Mouse (Mus musculus): Measurements from ENCODE around the gene Lrrc66. TPM values are rescaled to one million over a fixed set of nuclear protein-coding genes. Genes with fewer than 3 reads are reported as not detected.

Gene Lrrc66
- 0.10 and 0.15 TPM in 2 replicates for polyA plus RNA-seq (2012; rRNA removed)

GRCm38 (mm10) chr5:73632291-73632690 lies at the start of gene Lrrc66:
Lrrc66 (minus strand) TSS chr5:73632526.

DNA sequence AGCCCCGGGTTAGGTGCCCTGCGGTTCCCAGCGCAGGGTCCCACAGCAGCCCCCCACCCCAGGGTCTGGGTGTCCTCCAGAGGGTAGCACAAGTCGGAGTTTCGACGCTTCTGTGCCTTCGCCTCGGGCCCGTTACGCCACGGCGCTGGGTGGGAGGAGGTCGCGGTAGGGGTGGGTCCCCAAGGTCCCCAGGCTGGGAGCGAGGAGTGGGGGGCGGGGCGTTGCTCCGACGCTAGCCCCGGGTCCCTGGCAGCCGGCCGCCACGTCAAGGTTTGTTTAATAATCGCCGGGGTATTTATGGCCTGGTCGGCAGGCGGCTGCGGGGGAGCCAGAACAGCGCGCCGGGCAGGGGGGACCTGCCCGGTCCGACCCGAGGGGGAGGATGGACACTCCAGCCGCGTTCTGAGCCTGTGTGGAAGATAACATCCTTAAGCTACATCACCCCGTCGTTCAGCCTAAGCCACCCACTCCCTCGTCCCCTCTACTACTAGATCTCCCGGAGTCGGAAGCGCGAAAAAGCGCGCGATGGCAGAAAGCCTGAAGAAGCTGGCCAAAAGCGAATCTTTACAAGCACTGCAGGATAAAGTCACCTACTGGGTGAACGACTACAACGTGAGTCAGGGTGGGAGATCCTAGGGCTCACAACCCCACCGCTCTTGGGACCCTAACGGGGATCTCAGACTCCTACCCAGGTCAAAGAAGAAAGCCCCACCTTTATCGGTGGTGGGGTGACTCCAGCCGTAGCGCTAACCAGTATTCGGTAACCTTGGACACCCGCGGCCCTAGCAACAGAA lies 18.9 kb upstream of the Lrrc66 start, which contains the start of gene Spata18:
TSS of gene Spata18 (plus strand) at position 319 of the 794 bp plus-strand sequence.

DNA sequence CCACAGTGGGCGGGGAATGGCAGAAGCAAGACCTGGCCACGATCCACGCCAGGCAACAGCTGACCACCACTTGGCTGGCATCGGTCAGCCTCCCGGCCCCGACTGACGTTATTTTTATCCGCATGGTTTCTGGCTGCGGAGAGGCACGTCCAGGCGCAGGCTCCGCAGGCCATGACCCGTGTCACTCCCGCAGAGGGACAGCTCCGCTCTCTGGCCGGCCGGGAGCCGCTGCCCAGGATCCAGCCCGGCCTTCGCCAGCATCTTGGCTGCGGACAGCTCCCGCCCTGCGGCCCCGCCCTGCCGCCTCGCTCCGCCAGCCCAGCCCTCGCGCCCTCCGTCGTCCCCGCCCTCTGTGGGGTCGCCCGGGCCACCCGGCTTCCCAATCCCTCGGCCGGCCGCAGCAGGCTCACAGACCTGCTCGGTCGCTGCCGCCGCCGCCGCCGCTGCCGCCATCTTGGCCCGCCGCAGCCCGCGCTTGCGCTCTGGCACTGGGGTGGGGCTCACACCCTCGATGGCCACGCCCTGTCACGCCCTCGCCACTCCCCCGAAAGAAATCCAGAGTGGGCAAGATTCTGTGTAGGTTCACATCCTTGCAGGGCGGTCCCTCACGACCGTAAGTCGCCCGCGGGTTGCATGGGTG lies 15.1 kb upstream of the Lrrc66 start, which contains the start of gene Sgcb:
TSS of gene Sgcb (minus strand) at position 530 of the 640 bp plus-strand sequence.

Other genes starting within 250 kb of the Lrrc66 start
- 5.0 and 6.9 TPM in 2 replicates for gene Cwh43, start 226.5 kb downstream of the Lrrc66 start, polyA plus RNA-seq (2012; rRNA removed)
- 3.6 and 5.6 TPM in 2 replicates for gene Dcun1d4, start 151.5 kb downstream of the Lrrc66 start, polyA plus RNA-seq (2012; rRNA removed)
- 8.6 TPM in 2 replicates for gene Sgcb, start 15.3 kb upstream of the Lrrc66 start, polyA plus RNA-seq (2012; rRNA removed)
- 13.0 and 13.9 TPM in 2 replicates for gene Spata18, start 18.9 kb upstream of the Lrrc66 start, polyA plus RNA-seq (2012; rRNA removed)

Measured in ovary, adult 2 months (tissue).